Mouse (Mus musculus) CH12.LX (cell line): Measurements from ENCODE around the gene Ms4a6b.
"Not testable (repeated sequence)": the region's sequence is repeated elsewhere in the genome, so short reads cannot be mapped to it uniquely, and the experiment has no call there.

Experiments used
- CTCF ChIP-seq, 2 experiments: IDR thresholded peaks in 1 of 2; conservative IDR thresholded peaks in 1 of 2; 2 replicates each; pipeline ENCODE4 v1.5.1; 2011 to 2012; ENCODE audit warnings: low read depth in 2 of 2, low read length in 2 of 2, improper control_type of control experiment in 1 of 2, inconsistent platforms in 1 of 2, mild to moderate bottlenecking in 1 of 2, moderate library complexity in 1 of 2
- GABPA ChIP-seq: IDR thresholded peaks from 2 replicates; pipeline ENCODE4 v1.6.1; 2012; ENCODE audit warnings: low read depth, low read length, improper control_type of control experiment, inconsistent platforms; ENCODE audit not compliant: insufficient replicate concordance

- not testable (repeated sequence) for TF ChIP-seq CTCF (conservative IDR thresholded peaks at IDR 0.05 in 1 of 2, IDR thresholded peaks at IDR 0.05 in 1 of 2; ENCODE audit: low read depth in 2 of 2, low read length in 2 of 2); GABPA
Observed at GRCm38 (mm10) chr19:11540166-11540821, 24.0 kb downstream of the Ms4a6b start.
